Mouse (Mus musculus): Measurements from ENCODE around the gene Pah.

GRCm38 (mm10) chr10:87546299-87547234 is 25.0 kb downstream of the Pah start:
- no peak for TF ChIP-seq CTCF (IDR thresholded peaks at IDR 0.05; ENCODE audit: control insufficient read depth, insufficient read depth, insufficient read length)
- TF ChIP-seq CEBPB (IDR thresholded peaks at IDR 0.05; ENCODE audit: low read depth), result no peak
- TF ChIP-seq MAX (IDR thresholded peaks at IDR 0.05), result no peak
